Mouse (Mus musculus) forebrain, embryonic 14.5 days (tissue): ENCODE results near the gene Slc6a6. TPM values are rescaled to one million over a fixed set of nuclear protein-coding genes. Genes with fewer than 3 reads are reported as not detected.

Experiments used
- ATAC-seq: fragments of 200-750 bp; cut with Nextera tagmentation; 2 replicates; pipeline ENCODE4 v1.8.0; 2017; ENCODE audit warnings: mild to moderate bottlenecking, moderate library complexity
- DNase-seq: peaks from one replicate; pipeline ENCODE4 v3.0.0-alpha.2; 2015; ENCODE audit warnings: low spot score
- H3K27ac ChIP-seq: fragments of 300-500 bp; sonication (generic); 2 replicates; pipeline ENCODE4 v1.5.1; 2014; ENCODE audit warnings: low read depth, mild to moderate bottlenecking, control low read depth, low read length, moderate library complexity
- H3K27me3 ChIP-seq: fragments of 300-500 bp; sonication (generic); replicated peaks from 2 replicates; pipeline ENCODE4 v1.6.1; 2014; ENCODE audit warnings: low read length, control low read depth, mixed read lengths; ENCODE audit not compliant: control insufficient read depth, insufficient read depth
- H3K36me3 ChIP-seq: fragments of 300-500 bp; sonication (generic); 2 replicates; pipeline ENCODE4 v1.6.1; 2014; ENCODE audit warnings: low read length, control low read depth; ENCODE audit not compliant: control insufficient read depth, insufficient read depth
- H3K4me1 ChIP-seq: fragments of 300-500 bp; sonication (generic); 2 replicates; pipeline ENCODE4 v1.6.1; 2014; ENCODE audit warnings: antibody characterized with exemption, low read length, control low read depth; ENCODE audit not compliant: control insufficient read depth, insufficient read depth
- H3K4me2 ChIP-seq: fragments of 300-500 bp; sonication (generic); 2 replicates; pipeline ENCODE4 v1.6.1; 2014; ENCODE audit warnings: mild to moderate bottlenecking, control low read depth, low read length
- H3K4me3 ChIP-seq: fragments of 300-500 bp; sonication (generic); 2 replicates; pipeline ENCODE4 v1.5.1; 2014; ENCODE audit warnings: low read depth, low read length, control low read depth
- H3K9ac ChIP-seq: fragments of 300-500 bp; sonication (generic); 2 replicates; pipeline ENCODE4 v1.6.1; 2014; ENCODE audit warnings: mild to moderate bottlenecking, low read length, control low read depth, moderate library complexity
- H3K9me3 ChIP-seq: fragments of 300-500 bp; sonication (generic); replicated peaks from 2 replicates; pipeline ENCODE4 v1.6.1; 2016; ENCODE audit warnings: low read length, control low read depth, mixed read lengths; ENCODE audit not compliant: control insufficient read depth
- WGBS: fragments of 180-500 bp; shearing (Covaris S2); extraction: QIAGEN DNeasy Blood & Tissue Kit; methylation state at CpG from one replicate; pipeline ENCODE4 v1.1.7; 2014; 5-methylcytosine and 5-hydroxymethylcytosine counted together
- polyA plus RNA-seq: library from polyadenylated mRNA; unstranded; fragments of >200 nt; fragmentation: Nextera tagmentation; extraction: Ambion mirVana; gene quantifications from 2 replicates; pipeline ENCODE4 v1.2.1, GENCODE M21; 2014

The Slc6a6 gene
- polyA plus RNA-seq, 1 experiment from 2014 or later = 45.6 TPM

- no peaks in the 10 kb centered on the region for H3K4me1 ChIP-seq
- H3K27ac ChIP-seq = no peak overlapping the region
- DNase-seq (no peak), ATAC-seq (no peak)
- H3K36me3 ChIP-seq = no peaks in the 10 kb centered on the region
- WGBS = 89% methylated on average over 6 of the region's 6 CpGs
- no peak overlapping the region for H3K4me3 ChIP-seq
- no peak overlapping the region for H3K4me2 ChIP-seq
- H3K9me3 ChIP-seq = no peaks in the 10 kb centered on the region
- H3K27me3 ChIP-seq = no peaks in the 10 kb centered on the region
- no peak overlapping the region for H3K9ac ChIP-seq
Observed at GRCm38 (mm10) chr6:91665267-91665666, 18.6 kb upstream of the Slc6a6 start.

GRCm38 (mm10) chr6:91665990-91666700, 17.7 kb upstream of the Slc6a6 start:
- Histone ChIP-seq H3K9ac (no peak overlapping the region), H3K4me3 (no peak overlapping the region), H3K27ac (no peak overlapping the region), H3K4me2 (no peak overlapping the region), H3K27me3 (no peaks in the 10 kb centered on the region), H3K4me1 (no peaks in the 10 kb centered on the region), H3K9me3 (no peaks in the 10 kb centered on the region), H3K36me3 (no peaks in the 10 kb centered on the region)
- ATAC-seq = no peak
- 87% methylated on average over 3 of the region's 3 CpGs for WGBS
- no peak for DNase-seq

- no peak overlapping the region for H3K4me3 ChIP-seq
- no peaks in the 10 kb centered on the region for H3K36me3 ChIP-seq
- H3K9me3 ChIP-seq = no peaks in the 10 kb centered on the region
- H3K27ac ChIP-seq = no peak overlapping the region
- ATAC-seq (no peak), DNase-seq (no peak)
- 84% methylated on average over 4 of the region's 4 CpGs for WGBS
- H3K4me2 ChIP-seq = no peak overlapping the region
- H3K9ac ChIP-seq = no peak overlapping the region
- no peaks in the 10 kb centered on the region for H3K4me1 ChIP-seq
- H3K27me3 ChIP-seq = no peaks in the 10 kb centered on the region
Observed at GRCm38 (mm10) chr6:91667141-91667540, 16.7 kb upstream of the Slc6a6 start.

- Histone ChIP-seq H3K36me3 (no peaks in the 10 kb centered on the region), H3K9ac (no peak overlapping the region), H3K4me1 (no peaks in the 10 kb centered on the region), H3K4me2 (no peak overlapping the region), H3K27me3 (no peaks in the 10 kb centered on the region), H3K9me3 (no peaks in the 10 kb centered on the region), H3K27ac (no peak overlapping the region), H3K4me3 (no peak overlapping the region)
- WGBS = 44% methylated on average over 5 of the region's 5 CpGs
- no peak for ATAC-seq
- DNase-seq = no peak
Observed at GRCm38 (mm10) chr6:91668276-91668675, 15.6 kb upstream of the Slc6a6 start.

- Histone ChIP-seq H3K27ac (no peak overlapping the region), H3K27me3 (no peaks in the 10 kb centered on the region), H3K9ac (no peak overlapping the region), H3K4me2 (no peak overlapping the region), H3K4me3 (no peak overlapping the region), H3K4me1 (no peaks in the 10 kb centered on the region), H3K36me3 (no peaks in the 10 kb centered on the region), H3K9me3 (no peaks in the 10 kb centered on the region)
- 38% methylated on average over 4 of the region's 4 CpGs for WGBS
- no peak for ATAC-seq
- DNase-seq = no peak
Observed at GRCm38 (mm10) chr6:91669270-91669669, 14.6 kb upstream of the Slc6a6 start.

- Histone ChIP-seq H3K4me3 (no peak overlapping the region), H3K36me3 (no peaks in the 10 kb centered on the region), H3K9ac (no peak overlapping the region), H3K4me1 (no peaks in the 10 kb centered on the region), H3K9me3 (no peaks in the 10 kb centered on the region), H3K4me2 (no peak overlapping the region), H3K27me3 (no peaks in the 10 kb centered on the region), H3K27ac (no peak overlapping the region)
- ATAC-seq (no peak), DNase-seq (no peak)
- 58% methylated on average over 6 of the region's 6 CpGs for WGBS
Observed at GRCm38 (mm10) chr6:91670224-91670623, 13.6 kb upstream of the Slc6a6 start.

- Histone ChIP-seq H3K4me3 (no peak overlapping the region), H3K36me3 (no peaks in the 10 kb centered on the region), H3K27ac (no peak overlapping the region), H3K27me3 (no peaks in the 10 kb centered on the region), H3K9ac (no peak overlapping the region), H3K4me1 (peaks cover 2% of the 10 kb centered on the region; the same call in 1 of the 2 replicates), H3K4me2 (no peak overlapping the region), H3K9me3 (no peaks in the 10 kb centered on the region)
- DNase-seq (no peak), ATAC-seq (no peak)
- 55% methylated on average over 5 of the region's 5 CpGs for WGBS
Observed at GRCm38 (mm10) chr6:91674757-91675350, 9.0 kb upstream of the Slc6a6 start.

- WGBS = 50% methylated on average over 12 of the region's 12 CpGs
- Histone ChIP-seq H3K27me3 (no peaks in the 10 kb centered on the region), H3K4me3 (no peak overlapping the region), H3K9ac (no peak overlapping the region), H3K27ac (no peak overlapping the region), H3K4me1 (peaks cover 4% of the 10 kb centered on the region; the same call in 1 of the 2 replicates), H3K36me3 (no peaks in the 10 kb centered on the region), H3K9me3 (no peaks in the 10 kb centered on the region), H3K4me2 (no peak overlapping the region)
- DNase-seq = no peak
- no peak for ATAC-seq
Observed at GRCm38 (mm10) chr6:91678506-91679094, 5.3 kb upstream of the Slc6a6 start.

- ATAC-seq (0 out of 2 replicates have a peak, but pooled peaks have one; percentile 10), DNase-seq (peak; percentile 51)
- Histone ChIP-seq H3K4me1 (peaks cover 4% of the 10 kb centered on the region; the same call in 1 of the 2 replicates), H3K27me3 (no peaks in the 10 kb centered on the region), H3K36me3 (no peaks in the 10 kb centered on the region), H3K27ac (no peak overlapping the region), H3K4me3 (no peak overlapping the region), H3K9me3 (no peaks in the 10 kb centered on the region), H3K4me2 (no peak overlapping the region), H3K9ac (no peak overlapping the region)
- 67% methylated on average over 10 of the region's 10 CpGs for WGBS
Observed at GRCm38 (mm10) chr6:91679095-91679577, 4.7 kb upstream of the Slc6a6 start.
